Mouse (Mus musculus) G1E (cell line): ENCODE measurements around the gene Efcab6.

Source experiments
- CTCF ChIP-seq: IDR thresholded peaks from 2 replicates; pipeline ENCODE4 v1.5.1; 2012; ENCODE audit warnings: low read depth, low read length, inconsistent platforms, mixed read lengths
- GATA1 ChIP-seq: IDR thresholded peaks from 2 replicates; pipeline ENCODE4 v1.6.1; 2012; ENCODE audit warnings: borderline replicate concordance, low read length, inconsistent platforms, mixed read lengths
- GATA2 ChIP-seq: IDR thresholded peaks from 2 replicates; pipeline ENCODE4 v1.6.1; 2012; ENCODE audit warnings: low read depth, low read length, inconsistent platforms, borderline replicate concordance
- POLR2AphosphoS5 ChIP-seq: IDR thresholded peaks from 2 replicates; pipeline ENCODE4 v1.6.1; 2012; ENCODE audit warnings: low read depth, low read length, inconsistent platforms; ENCODE audit not compliant: insufficient replicate concordance
- TAL1 ChIP-seq: conservative IDR thresholded peaks from 2 replicates; pipeline ENCODE4 v1.6.1; 2012; ENCODE audit warnings: low read depth, low read length, inconsistent platforms, mixed read lengths

DNA sequence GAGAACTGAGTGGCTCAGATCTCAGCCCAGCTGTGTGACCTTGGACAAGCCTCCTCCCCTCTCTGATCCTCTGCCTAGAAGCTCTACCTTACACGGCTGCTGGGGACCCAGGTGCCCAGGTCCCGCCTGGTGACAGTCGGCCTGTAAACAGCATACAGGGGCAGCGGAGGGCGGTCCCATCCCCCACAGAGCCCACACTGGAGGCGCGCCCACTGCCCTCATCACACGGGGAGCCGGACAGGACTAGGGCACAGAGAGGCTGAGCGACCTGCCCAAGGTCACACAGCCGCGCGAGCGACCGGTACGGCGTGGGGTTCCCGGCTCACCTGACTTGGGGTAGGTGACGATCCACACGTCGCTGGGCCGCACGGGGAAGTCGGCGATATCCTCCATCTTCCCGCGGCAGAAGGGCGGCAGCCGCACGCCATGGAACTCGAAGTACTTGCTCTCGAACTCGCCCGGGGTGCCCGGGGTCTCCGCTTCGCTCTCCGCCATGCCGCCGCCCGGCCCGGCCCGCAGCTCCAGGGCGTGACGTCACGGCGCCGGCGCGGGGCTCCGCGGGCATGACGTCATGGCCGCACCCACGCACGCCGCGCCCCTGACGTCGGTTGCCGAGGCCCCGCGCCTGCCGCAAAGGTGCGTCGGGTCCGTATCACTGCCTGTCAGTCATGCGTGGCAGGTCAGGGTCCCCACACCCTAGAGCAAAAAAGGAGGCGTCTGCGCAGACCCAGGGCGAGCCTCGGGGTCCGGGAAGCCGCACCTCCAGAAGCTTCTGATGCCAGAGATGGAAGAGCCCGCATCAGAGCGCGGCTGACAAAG is 40.1 kb upstream of the Efcab6 start, which contains the start of gene Sult4a1:
- no peak for TF ChIP-seq CTCF
- no peak for TF ChIP-seq GATA1
- no peak for TF ChIP-seq POLR2AphosphoS5
- TF ChIP-seq GATA2 = no peak
- no peak for TF ChIP-seq TAL1
